Mouse (Mus musculus): ENCODE measurements at regions not wholly inside any gene's neighbourhood (a gene's known extent, or its start where the extent isn't known, plus 50 kb on each side); places are given as distances from the start of the nearest gene placed in this dataset.
A peak's percentile ranks its signal among the peaks of the same experiment; 100 is the strongest.

DNA sequence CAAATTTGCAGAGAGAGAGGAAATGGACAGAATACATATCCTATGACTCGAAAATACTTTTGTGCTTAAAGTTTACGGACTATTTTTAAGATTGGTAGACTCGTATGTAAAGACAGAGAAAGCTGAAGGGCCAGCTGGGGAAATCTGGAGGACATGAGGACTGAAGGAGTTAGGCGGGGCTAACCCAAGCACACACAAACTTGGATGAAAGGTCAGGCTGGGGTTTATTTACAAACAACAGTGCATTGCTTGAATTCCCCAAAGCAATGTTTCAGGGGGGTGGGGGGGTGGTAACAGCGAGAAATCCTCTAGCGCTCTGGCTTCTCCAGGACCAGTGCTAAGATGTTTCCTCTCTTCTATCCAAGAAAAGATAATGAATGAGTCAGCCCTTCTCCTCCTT is 68.3 kb downstream of the Ptger2 start:
- no peaks in the 10 kb centered on the region for H3K36me3 ChIP-seq (ENCODE audit: control insufficient read depth, insufficient read depth, low read length)
- no peaks in the 10 kb centered on the region for H3K27me3 ChIP-seq (ENCODE audit: control insufficient read depth, insufficient read depth, low read length)
- no peak overlapping the region for H3K4me3 ChIP-seq (ENCODE audit: low read depth, low read length)
- WGBS = 61% methylated on average over 6 of the region's 6 CpGs
- TF ChIP-seq POLR2A (IDR thresholded peaks at IDR 0.05; ENCODE audit: low read depth, low read length) (no peak), CTCF (IDR thresholded peaks at IDR 0.05; ENCODE audit: extremely low read depth, insufficient read length, insufficient replicate concordance, low read depth, low read length) (no peak)
- H3K4me1 ChIP-seq (ENCODE audit: control insufficient read depth, insufficient read depth, insufficient read length, low read length) = no peaks in the 10 kb centered on the region
- no peak overlapping the region for H3K27ac ChIP-seq (ENCODE audit: insufficient read depth, low read depth, low read length)

DNA sequence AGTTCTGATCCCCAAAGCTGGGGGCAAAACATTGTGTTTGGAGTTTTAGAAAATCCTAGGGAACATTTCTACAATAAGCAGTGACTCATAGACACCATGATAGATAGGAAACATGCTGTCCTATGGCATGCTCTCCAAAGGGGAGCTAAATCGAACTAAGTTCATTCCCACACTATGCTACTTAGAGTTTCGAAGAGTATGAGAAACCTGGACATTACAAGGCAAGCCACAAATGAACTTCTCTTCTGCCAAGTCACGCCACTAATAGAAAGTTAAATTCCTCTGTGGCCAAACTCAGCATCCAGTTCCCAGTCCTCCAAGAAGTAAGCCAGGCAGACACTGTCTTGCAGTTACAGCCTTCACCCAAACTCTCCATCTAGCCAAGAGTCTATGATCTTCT is 73.7 kb downstream of the Ptger2 start:
- WGBS = 79% methylated on average over 3 of the region's 3 CpGs
- Histone ChIP-seq H3K4me3 (ENCODE audit: low read depth, low read length) (no peak overlapping the region), H3K27me3 (ENCODE audit: control insufficient read depth, insufficient read depth, low read length) (no peaks in the 10 kb centered on the region), H3K4me1 (ENCODE audit: control insufficient read depth, insufficient read depth, insufficient read length, low read length) (no peaks in the 10 kb centered on the region), H3K36me3 (ENCODE audit: control insufficient read depth, insufficient read depth, low read length) (no peaks in the 10 kb centered on the region), H3K27ac (ENCODE audit: insufficient read depth, low read depth, low read length) (no peak overlapping the region)
- TF ChIP-seq POLR2A (IDR thresholded peaks at IDR 0.05; ENCODE audit: low read depth, low read length) (no peak), CTCF (IDR thresholded peaks at IDR 0.05; ENCODE audit: extremely low read depth, insufficient read length, insufficient replicate concordance, low read depth, low read length) (no peak)

DNA sequence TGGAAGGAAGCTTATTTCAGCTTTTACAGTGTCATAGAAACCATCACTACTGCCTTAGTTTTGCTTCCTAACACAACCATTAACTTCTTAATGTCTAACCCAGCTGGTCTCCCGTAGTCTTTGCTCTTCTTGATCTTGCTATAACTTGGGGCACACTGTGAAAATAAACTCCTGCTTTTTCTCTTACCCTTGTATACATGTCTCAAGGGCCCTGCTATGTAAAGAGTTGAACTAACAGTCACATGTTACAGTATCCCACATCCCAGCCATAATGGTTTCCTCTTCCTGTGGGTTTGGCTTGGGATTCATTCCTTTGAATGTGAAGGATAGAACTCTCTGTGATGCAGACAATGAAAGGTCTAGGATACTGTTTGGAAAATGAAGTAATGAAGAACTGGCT is 76.5 kb downstream of the Ptger2 start:
- no peak overlapping the region for H3K27ac ChIP-seq (ENCODE audit: insufficient read depth, low read depth, low read length)
- H3K27me3 ChIP-seq (ENCODE audit: control insufficient read depth, insufficient read depth, low read length) = no peaks in the 10 kb centered on the region
- TF ChIP-seq POLR2A (IDR thresholded peaks at IDR 0.05; ENCODE audit: low read depth, low read length) = no peak
- no peaks in the 10 kb centered on the region for H3K36me3 ChIP-seq (ENCODE audit: control insufficient read depth, insufficient read depth, low read length)
- WGBS = 82% methylated on average over 1 of the region's 1 CpGs
- no peaks in the 10 kb centered on the region for H3K4me1 ChIP-seq (ENCODE audit: control insufficient read depth, insufficient read depth, insufficient read length, low read length)
- H3K4me3 ChIP-seq (ENCODE audit: low read depth, low read length) = no peak overlapping the region

DNA sequence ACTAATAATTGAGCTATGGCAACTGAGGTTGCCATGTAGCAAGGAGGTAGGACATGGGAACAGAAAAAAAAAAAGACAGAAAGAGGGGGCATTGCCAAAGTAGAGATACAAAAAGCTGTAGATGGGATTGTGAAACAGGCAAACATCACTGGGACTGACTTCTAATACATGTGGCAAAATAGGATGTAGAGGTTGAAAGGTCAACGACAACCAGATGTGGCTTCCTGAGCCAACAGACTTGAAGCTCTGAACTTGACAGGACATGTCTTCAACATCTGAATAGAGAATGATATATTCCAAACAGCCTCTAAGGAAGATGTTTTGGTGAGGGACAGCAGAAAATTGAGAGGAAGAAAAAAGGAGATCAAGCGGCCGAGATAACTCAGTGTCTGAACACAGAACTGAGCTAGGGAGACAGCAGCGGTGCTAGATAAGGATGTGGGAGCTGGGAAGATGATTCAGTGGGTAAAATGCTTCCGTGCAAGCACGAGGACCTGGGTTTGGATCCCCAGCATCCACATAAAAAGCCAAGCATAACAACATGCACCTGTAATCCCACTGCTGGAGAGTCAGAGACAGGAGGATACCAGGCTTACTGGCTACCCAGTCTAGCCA is 81.7 kb downstream of the Ptger2 start:
- TF ChIP-seq CTCF (IDR thresholded peaks at IDR 0.05; ENCODE audit: extremely low read depth, insufficient read length, insufficient replicate concordance, low read depth, low read length) (no peak), POLR2A (IDR thresholded peaks at IDR 0.05; ENCODE audit: low read depth, low read length) (no peak)
- Histone ChIP-seq H3K27me3 (ENCODE audit: control insufficient read depth, insufficient read depth, low read length) (no peaks in the 10 kb centered on the region), H3K4me1 (ENCODE audit: control insufficient read depth, insufficient read depth, insufficient read length, low read length) (peaks cover 2% of the 10 kb centered on the region; the same call in 1 of the 2 replicates), H3K27ac (ENCODE audit: insufficient read depth, low read depth, low read length) (no peak overlapping the region), H3K4me3 (ENCODE audit: low read depth, low read length) (no peak overlapping the region), H3K36me3 (ENCODE audit: control insufficient read depth, insufficient read depth, low read length) (no peaks in the 10 kb centered on the region)
- WGBS = 63% methylated on average over 6 of the region's 6 CpGs

DNA sequence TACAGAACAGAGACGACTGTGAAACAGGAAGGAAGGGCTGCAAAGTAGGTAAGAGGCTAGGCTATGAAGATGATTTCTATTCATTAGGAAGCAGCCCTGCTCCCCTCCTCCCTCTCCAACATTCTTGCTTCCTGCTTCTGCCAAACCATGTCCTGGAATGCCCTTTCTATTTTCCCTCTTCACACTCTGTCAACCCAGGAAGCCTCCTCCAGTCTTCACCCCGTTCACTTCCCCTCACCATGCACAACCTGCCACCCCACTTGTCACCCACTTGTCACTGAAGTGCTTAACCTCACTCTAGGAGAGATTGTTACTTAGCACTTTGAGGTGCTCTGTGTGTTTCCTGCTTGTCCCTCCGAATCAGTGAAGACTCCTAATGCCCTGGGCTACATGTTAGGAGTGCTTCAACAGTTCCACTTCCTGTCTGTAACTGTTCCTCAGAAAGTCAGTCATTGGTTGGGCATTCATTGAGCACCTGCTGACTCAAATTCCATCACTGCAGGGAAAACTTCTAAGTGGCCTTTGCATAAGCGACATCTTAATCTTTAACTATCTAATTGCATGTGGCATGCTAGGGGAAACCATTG is 87.0 kb downstream of the Ptger2 start:
- H3K27ac ChIP-seq (ENCODE audit: insufficient read depth, low read depth, low read length) = peak overlapping the region; percentile 9; the same call in 1 of the 2 replicates
- no peak overlapping the region for H3K4me3 ChIP-seq (ENCODE audit: low read depth, low read length)
- WGBS = 37% methylated on average over 4 of the region's 4 CpGs
- H3K27me3 ChIP-seq (ENCODE audit: control insufficient read depth, insufficient read depth, low read length) = no peaks in the 10 kb centered on the region
- no peaks in the 10 kb centered on the region for H3K36me3 ChIP-seq (ENCODE audit: control insufficient read depth, insufficient read depth, low read length)
- H3K4me1 ChIP-seq (ENCODE audit: control insufficient read depth, insufficient read depth, insufficient read length, low read length) = peaks cover 6% of the 10 kb centered on the region; the same call in 1 of the 2 replicates
- TF ChIP-seq POLR2A (IDR thresholded peaks at IDR 0.05; ENCODE audit: low read depth, low read length) (no peak), CTCF (IDR thresholded peaks at IDR 0.05; ENCODE audit: extremely low read depth, insufficient read length, insufficient replicate concordance, low read depth, low read length) (no peak)

DNA sequence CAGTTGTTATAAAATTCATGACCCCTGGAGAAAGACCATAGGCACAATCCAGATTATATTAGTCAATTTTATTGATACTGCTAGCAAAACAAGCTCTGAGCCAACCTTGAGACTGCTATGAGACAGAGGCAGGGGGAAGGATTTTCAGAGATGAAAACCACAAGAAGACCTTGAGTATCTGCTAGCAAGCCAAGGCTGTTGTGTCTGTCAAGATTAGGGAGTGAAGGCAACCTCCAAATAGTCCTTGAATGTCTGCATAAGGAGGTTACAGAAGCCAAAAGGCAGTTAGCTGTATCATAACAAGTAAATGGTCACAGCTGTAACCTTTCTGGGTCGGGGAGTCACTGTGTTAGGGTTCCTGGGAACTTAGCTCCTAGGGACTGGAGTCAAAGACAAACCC is 89.2 kb downstream of the Ptger2 start:
- Histone ChIP-seq H3K4me3 (ENCODE audit: low read depth, low read length) (no peak overlapping the region), H3K4me1 (ENCODE audit: control insufficient read depth, insufficient read depth, insufficient read length, low read length) (peaks cover 6% of the 10 kb centered on the region; the same call in 1 of the 2 replicates), H3K36me3 (ENCODE audit: control insufficient read depth, insufficient read depth, low read length) (no peaks in the 10 kb centered on the region), H3K27me3 (ENCODE audit: control insufficient read depth, insufficient read depth, low read length) (no peaks in the 10 kb centered on the region), H3K27ac (ENCODE audit: insufficient read depth, low read depth, low read length) (no peak overlapping the region)
- 68% methylated on average over 1 of the region's 1 CpGs for WGBS
- no peak for TF ChIP-seq POLR2A (IDR thresholded peaks at IDR 0.05; ENCODE audit: low read depth, low read length)
- no peak for TF ChIP-seq CTCF (IDR thresholded peaks at IDR 0.05; ENCODE audit: extremely low read depth, insufficient read length, insufficient replicate concordance, low read depth, low read length)

DNA sequence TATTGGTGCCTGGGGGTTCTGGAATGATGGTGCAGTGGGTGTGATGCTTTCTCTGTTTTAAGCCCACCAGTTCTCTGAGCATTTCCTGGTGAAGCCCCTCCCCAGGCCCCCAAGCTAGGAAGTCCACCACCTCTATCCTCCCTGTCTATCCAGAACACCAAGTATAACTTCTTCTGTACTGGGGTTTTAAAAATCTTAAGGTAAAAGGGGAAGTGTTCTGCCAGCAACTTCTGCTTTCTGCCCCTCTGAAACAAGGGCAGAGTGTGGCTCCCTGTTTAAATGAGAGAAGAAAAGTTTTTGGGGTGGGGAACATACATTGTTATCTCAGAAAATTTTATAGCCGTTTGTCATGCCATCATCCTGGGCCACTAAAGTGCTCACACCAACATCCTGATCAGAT is 91.8 kb downstream of the Ptger2 start:
- Histone ChIP-seq H3K27ac (ENCODE audit: insufficient read depth, low read depth, low read length) (no peak overlapping the region), H3K4me1 (ENCODE audit: control insufficient read depth, insufficient read depth, insufficient read length, low read length) (peaks cover 4% of the 10 kb centered on the region; the same call in 1 of the 2 replicates), H3K36me3 (ENCODE audit: control insufficient read depth, insufficient read depth, low read length) (no peaks in the 10 kb centered on the region), H3K27me3 (ENCODE audit: control insufficient read depth, insufficient read depth, low read length) (no peaks in the 10 kb centered on the region), H3K4me3 (ENCODE audit: low read depth, low read length) (no peak overlapping the region)
- TF ChIP-seq POLR2A (IDR thresholded peaks at IDR 0.05; ENCODE audit: low read depth, low read length) = no peak
- no peak for TF ChIP-seq CTCF (IDR thresholded peaks at IDR 0.05; ENCODE audit: extremely low read depth, insufficient read length, insufficient replicate concordance, low read depth, low read length)
- 44% methylated on average over 1 of the region's 1 CpGs for WGBS
